Mouse (Mus musculus): ENCODE measurements around the gene Acer3. TPM values are rescaled to one million over a fixed set of nuclear protein-coding genes. Genes with fewer than 3 reads are reported as not detected.
A peak's percentile ranks its signal among the peaks of the same experiment; 100 is the strongest.

Gene Acer3
- 24.0 and 29.6 TPM in 2 replicates for polyA plus RNA-seq (2015; fragmentation: Nextera tagmentation; extraction: Ambion mirVana)

- Histone ChIP-seq H3K9me3 (replicated peaks) (no peaks in the 10 kb centered on the region), H3K4me3 (replicated peaks) (no peak within 1 kb of the TSS), H3K36me3 (no peaks in the 10 kb centered on the region), H3K4me2 (no peak within 1 kb of the TSS), H3K27me3 (no peaks in the 10 kb centered on the region), H3K4me1 (peaks cover 7% of the 10 kb centered on the region), H3K27ac (no peak within 1 kb of the TSS), H3K9ac (no peak within 1 kb of the TSS)
- no peak for ATAC-seq (replicated peaks; ENCODE audit: low FRiP score)
- 89% methylated on average over 2 of the region's 2 CpGs for WGBS
Measured at GRCm38 (mm10) chr7:98321083-98321482, at the start of gene Acer3. TSS of gene Acer3 (minus strand) at chr7:98321208.

GRCm38 (mm10) chr7:98369762-98370369, 48.9 kb upstream of the Acer3 start:
- H3K4me2 ChIP-seq = no peak overlapping the region
- no peak overlapping the region for H3K9ac ChIP-seq
- 64% methylated on average over 10 of the region's 10 CpGs for WGBS
- no peak for ATAC-seq (replicated peaks; ENCODE audit: low FRiP score)
- no peak overlapping the region for H3K27ac ChIP-seq
- H3K9me3 ChIP-seq (replicated peaks) = no peaks in the 10 kb centered on the region
- H3K36me3 ChIP-seq = no peaks in the 10 kb centered on the region
- H3K4me1 ChIP-seq = no peaks in the 10 kb centered on the region
- no peaks in the 10 kb centered on the region for H3K27me3 ChIP-seq
- H3K4me3 ChIP-seq (replicated peaks) = no peak overlapping the region

- no peaks in the 10 kb centered on the region for H3K27me3 ChIP-seq
- H3K9me3 ChIP-seq (replicated peaks) = no peaks in the 10 kb centered on the region
- no peak overlapping the region for H3K9ac ChIP-seq
- H3K36me3 ChIP-seq = no peaks in the 10 kb centered on the region
- H3K4me1 ChIP-seq = peaks cover 36% of the 10 kb centered on the region
- peak overlapping the region; percentile 88 for H3K27ac ChIP-seq
- peak overlapping the region; percentile 88 for H3K4me3 ChIP-seq (replicated peaks)
- peak overlapping the region; percentile 95 for H3K4me2 ChIP-seq
- ATAC-seq (replicated peaks; ENCODE audit: low FRiP score) = no peak
- WGBS = 30% methylated on average over 2 of the region's 2 CpGs
Measured at GRCm38 (mm10) chr7:98361662-98362061, 40.7 kb upstream of the Acer3 start.

- no peaks in the 10 kb centered on the region for H3K36me3 ChIP-seq
- no peaks in the 10 kb centered on the region for H3K27me3 ChIP-seq
Measured at GRCm38 (mm10) chr7:98361063-98361652, 40.1 kb upstream of the Acer3 start, which contains the start of gene Tsku. TSS of gene Tsku (minus strand) at chr7:98361328.

DNA sequence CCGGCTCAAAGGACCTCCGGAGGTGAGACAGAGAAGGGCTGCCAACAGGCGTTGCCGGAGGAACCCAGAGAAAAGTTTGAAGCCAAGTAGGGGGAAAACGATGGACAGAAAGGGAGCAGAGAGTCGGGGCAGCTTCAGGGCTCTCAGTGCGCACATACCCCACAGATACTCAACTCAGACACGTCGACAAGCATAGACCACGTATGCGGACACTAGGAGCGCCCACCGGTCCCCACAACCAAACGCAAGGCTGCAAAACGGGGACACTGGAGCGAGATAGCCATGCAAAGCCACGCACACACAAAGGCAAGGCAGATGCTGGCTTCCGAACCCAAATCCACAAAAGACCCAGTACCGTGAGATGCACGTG, 39.6 kb upstream of the Acer3 start:
- H3K36me3 ChIP-seq = no peaks in the 10 kb centered on the region
- H3K9ac ChIP-seq = peak overlapping the region; percentile 76
- H3K27me3 ChIP-seq = no peaks in the 10 kb centered on the region
- peaks cover 46% of the 10 kb centered on the region for H3K4me1 ChIP-seq
- H3K27ac ChIP-seq = peak overlapping the region; percentile 88
- H3K4me2 ChIP-seq = peak overlapping the region; percentile 95
- under 1% methylated on average over 20 of the region's 20 CpGs for WGBS
- H3K9me3 ChIP-seq (replicated peaks) = no peaks in the 10 kb centered on the region
- ATAC-seq (replicated peaks; ENCODE audit: low FRiP score) = peak; percentile 5; the same call in 1 of the 2 replicates
- H3K4me3 ChIP-seq (replicated peaks) = peak overlapping the region; percentile 88

More at GRCm38 (mm10) chr7:98361063-98361652, 40.1 kb upstream of the Acer3 start, which contains the start of gene Tsku:
- Histone ChIP-seq H3K9me3 (replicated peaks) (no peaks in the 10 kb centered on the region), H3K27ac (peak within 1 kb of the TSS; percentile 88), H3K4me2 (peak within 1 kb of the TSS; percentile 95), H3K4me3 (replicated peaks) (peak within 1 kb of the TSS; percentile 88), H3K9ac (peak within 1 kb of the TSS; percentile 76), H3K4me1 (peaks cover 41% of the 10 kb centered on the region)
- WGBS = under 1% methylated on average over 52 of the region's 52 CpGs
- peak; percentile 93 for ATAC-seq (replicated peaks; ENCODE audit: low FRiP score)

DNA sequence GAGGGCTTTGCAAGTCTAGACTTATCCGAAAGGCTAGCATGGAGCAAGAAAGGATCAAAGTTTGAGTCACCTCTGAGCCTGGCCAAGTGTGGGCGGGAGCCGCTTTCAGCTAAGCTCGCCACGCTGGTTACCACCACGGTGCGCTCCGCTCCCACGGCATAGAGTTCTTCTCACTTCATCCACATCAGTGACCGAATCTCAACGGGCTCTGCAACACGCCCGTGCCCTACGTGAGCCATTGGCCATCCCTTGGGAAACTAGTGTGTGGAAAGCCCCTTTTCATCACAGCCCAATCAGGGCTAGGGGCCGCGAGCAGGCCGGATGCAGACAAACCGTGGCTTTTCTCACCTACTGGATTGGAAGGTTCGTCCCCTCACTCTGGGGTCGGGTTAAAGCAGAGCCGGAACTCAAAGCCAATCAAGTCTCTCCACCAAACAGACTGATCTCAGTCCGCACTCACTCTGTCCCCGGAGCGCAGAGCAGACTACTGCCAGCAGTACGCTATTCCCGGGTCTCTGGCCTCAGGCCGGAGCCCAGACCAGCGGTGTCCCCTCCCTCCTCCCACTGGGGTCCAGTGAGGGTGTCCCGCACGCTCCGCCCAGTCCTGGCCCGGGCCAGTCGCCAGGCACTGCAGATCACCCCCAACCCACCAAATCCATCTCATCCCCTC, 39.1 kb upstream of the Acer3 start:
- under 1% methylated on average over 33 of the region's 33 CpGs for WGBS

DNA sequence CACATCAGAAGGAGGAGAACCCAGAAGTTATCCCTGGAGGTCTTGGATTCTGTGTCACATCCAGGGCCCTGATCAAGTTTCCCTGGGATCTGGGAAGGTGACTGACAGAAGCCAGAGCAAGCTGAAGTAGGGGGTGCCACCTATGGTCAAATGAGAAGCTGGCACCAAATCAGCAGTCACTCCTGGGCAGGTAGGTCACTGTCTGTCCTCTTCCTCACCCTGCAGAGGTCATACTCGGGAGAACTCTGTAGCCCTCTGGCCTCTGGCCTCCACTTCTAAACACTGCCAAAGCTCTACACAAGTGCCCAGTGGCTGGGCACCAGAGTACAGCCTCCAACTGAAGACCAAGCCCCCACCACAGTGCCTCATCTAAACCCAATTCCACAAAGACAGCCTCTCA, 37.0 kb upstream of the Acer3 start:
- H3K4me2 ChIP-seq = no peak overlapping the region
- no peaks in the 10 kb centered on the region for H3K9me3 ChIP-seq (replicated peaks)
- no peak overlapping the region for H3K9ac ChIP-seq
- no peak overlapping the region for H3K27ac ChIP-seq
- H3K27me3 ChIP-seq = no peaks in the 10 kb centered on the region
- no peaks in the 10 kb centered on the region; the same call in 1 of the 2 replicates for H3K36me3 ChIP-seq
- WGBS = 61% methylated on average over 1 of the region's 1 CpGs
- no peak for ATAC-seq (replicated peaks; ENCODE audit: low FRiP score)
- no peak overlapping the region for H3K4me3 ChIP-seq (replicated peaks)
- H3K4me1 ChIP-seq = peaks cover 65% of the 10 kb centered on the region

More for the DNA sequence above, 39.1 kb upstream of the Acer3 start:
- Histone ChIP-seq H3K9ac (peak overlapping the region; percentile 76), H3K27me3 (no peaks in the 10 kb centered on the region), H3K9me3 (replicated peaks) (no peaks in the 10 kb centered on the region), H3K4me3 (replicated peaks) (peak overlapping the region; percentile 88), H3K36me3 (no peaks in the 10 kb centered on the region), H3K4me1 (peaks cover 52% of the 10 kb centered on the region), H3K27ac (peak overlapping the region; percentile 88), H3K4me2 (peak overlapping the region; percentile 95)
- ATAC-seq (replicated peaks; ENCODE audit: low FRiP score) = peak; percentile 74

DNA sequence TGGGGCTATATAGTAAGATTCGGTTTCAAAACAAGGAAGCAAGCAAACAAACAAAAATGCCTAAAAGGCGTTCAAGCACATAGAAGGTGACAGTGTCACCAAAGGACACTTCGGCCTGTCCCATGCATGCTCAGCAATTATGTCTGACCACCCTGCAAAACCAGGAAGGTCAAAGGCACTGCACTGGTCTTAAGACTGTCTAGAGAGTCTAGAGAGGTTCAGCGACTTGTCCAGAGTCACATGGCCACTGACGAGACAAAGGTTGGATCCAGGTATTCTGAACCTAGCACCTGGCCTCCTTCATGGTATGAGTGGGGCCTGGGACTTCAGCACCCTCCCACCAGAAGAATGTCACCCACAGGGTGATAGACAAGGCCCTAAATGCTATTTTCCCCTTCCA, 36.3 kb upstream of the Acer3 start:
- Histone ChIP-seq H3K4me1 (peaks cover 64% of the 10 kb centered on the region), H3K4me2 (no peak overlapping the region), H3K27me3 (no peaks in the 10 kb centered on the region), H3K36me3 (peaks cover 5% of the 10 kb centered on the region), H3K4me3 (replicated peaks) (no peak overlapping the region), H3K9ac (no peak overlapping the region), H3K9me3 (replicated peaks) (no peaks in the 10 kb centered on the region), H3K27ac (no peak overlapping the region)
- WGBS = 80% methylated on average over 5 of the region's 5 CpGs
- no peak for ATAC-seq (replicated peaks; ENCODE audit: low FRiP score)

GRCm38 (mm10) chr7:98354921-98355310, 33.9 kb upstream of the Acer3 start:
- Histone ChIP-seq H3K4me2 (no peak overlapping the region), H3K4me3 (replicated peaks) (no peak overlapping the region), H3K27ac (peak overlapping the region; percentile 59), H3K36me3 (peaks cover 28% of the 10 kb centered on the region), H3K9me3 (replicated peaks) (no peaks in the 10 kb centered on the region), H3K27me3 (no peaks in the 10 kb centered on the region), H3K4me1 (peaks cover 49% of the 10 kb centered on the region), H3K9ac (no peak overlapping the region)
- WGBS = 39% methylated on average over 4 of the region's 4 CpGs
- ATAC-seq (replicated peaks; ENCODE audit: low FRiP score) = 0 out of 2 replicates have a peak, but pooled peaks have one; percentile 2

- Histone ChIP-seq H3K4me3 (replicated peaks) (no peak overlapping the region), H3K4me1 (peaks cover 43% of the 10 kb centered on the region), H3K27me3 (no peaks in the 10 kb centered on the region), H3K27ac (peak overlapping the region; percentile 59), H3K9ac (no peak overlapping the region), H3K9me3 (replicated peaks) (no peaks in the 10 kb centered on the region), H3K4me2 (no peak overlapping the region), H3K36me3 (peaks cover 28% of the 10 kb centered on the region)
- WGBS = 32% methylated on average over 12 of the region's 12 CpGs
- ATAC-seq (replicated peaks; ENCODE audit: low FRiP score) = peak; percentile 33
Measured at GRCm38 (mm10) chr7:98354160-98354920, 33.3 kb upstream of the Acer3 start.

DNA sequence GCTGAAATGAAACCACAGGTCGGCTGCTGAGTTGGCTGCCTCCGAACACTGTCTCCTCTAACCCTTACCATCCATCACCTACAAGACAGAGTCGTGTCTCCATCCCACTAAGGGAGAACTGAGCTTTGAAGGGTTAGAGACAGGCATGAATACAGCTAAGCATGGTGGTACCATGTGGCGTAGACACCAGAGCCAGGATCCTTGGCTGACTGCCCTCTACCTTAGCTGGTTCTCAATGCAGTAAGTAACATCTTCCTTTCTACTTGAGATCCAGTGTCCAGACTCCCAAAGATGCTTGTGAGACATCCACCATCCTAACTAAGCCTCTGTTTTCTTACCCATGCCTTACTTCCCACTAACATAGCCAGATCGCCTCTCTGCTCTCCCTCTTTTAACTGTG, 32.6 kb upstream of the Acer3 start:
- WGBS = 77% methylated on average over 5 of the region's 5 CpGs
- ATAC-seq (replicated peaks; ENCODE audit: low FRiP score) = no peak
- no peaks in the 10 kb centered on the region for H3K27me3 ChIP-seq
- H3K4me3 ChIP-seq (replicated peaks) = no peak overlapping the region
- no peak overlapping the region for H3K27ac ChIP-seq
- peaks cover 36% of the 10 kb centered on the region for H3K4me1 ChIP-seq
- no peak overlapping the region for H3K4me2 ChIP-seq
- peaks cover 28% of the 10 kb centered on the region for H3K36me3 ChIP-seq
- no peaks in the 10 kb centered on the region for H3K9me3 ChIP-seq (replicated peaks)
- H3K9ac ChIP-seq = no peak overlapping the region
